Mouse (Mus musculus): Measurements from ENCODE around the gene Mfsd4b5.
"Not testable (repeated sequence)": the region's sequence is repeated elsewhere in the genome, so short reads cannot be mapped to it uniquely, and the experiment has no call there.

The Mfsd4b5 gene

DNA sequence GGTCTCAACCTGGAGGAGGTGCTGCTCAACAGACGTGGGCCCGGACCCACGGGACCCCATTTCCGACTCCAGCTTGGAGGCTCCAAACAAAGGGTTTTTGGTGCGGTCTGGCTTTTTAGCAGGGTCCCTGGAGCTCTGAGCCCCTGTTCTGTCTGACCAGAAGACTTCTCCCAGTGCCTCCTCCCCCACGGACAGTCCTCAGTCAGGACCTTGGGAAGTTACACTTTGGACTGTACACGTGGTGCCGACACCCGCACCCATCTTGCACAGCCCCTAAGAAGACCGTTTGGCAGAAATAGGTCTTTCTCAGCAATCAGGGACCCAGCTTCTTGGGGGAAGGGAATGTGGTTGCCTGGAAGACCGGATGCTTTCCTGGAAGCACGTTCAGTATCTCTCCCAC lies at the start of gene Mfsd4b5:
Mfsd4b5 (minus strand) TSS at position 181 of the 400 bp plus-strand sequence.
- no peak for DNase-seq (ENCODE audit: low read depth, low spot score)

DNA sequence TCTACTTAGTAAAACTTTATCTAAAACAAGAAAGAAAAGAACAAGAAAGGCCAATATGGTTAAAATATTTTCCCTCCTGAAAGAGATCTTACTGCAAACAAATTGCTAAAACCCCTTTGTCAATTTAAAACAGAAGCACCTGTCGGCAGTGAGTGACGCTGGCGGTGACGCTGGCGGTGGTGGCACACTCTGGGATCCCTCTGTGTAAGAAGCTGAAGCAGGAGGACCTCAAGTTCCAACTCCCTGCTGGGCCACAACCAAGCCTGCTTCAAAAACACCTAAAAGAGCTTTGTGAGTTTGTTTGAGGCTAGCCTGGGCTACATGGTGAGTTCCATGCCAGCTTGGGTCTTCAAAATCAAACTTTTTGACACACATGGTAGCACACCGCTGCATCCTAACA lies 48.5 kb upstream of the Mfsd4b5 start:
- DNase-seq (ENCODE audit: low read depth, low spot score), result no peak

DNA sequence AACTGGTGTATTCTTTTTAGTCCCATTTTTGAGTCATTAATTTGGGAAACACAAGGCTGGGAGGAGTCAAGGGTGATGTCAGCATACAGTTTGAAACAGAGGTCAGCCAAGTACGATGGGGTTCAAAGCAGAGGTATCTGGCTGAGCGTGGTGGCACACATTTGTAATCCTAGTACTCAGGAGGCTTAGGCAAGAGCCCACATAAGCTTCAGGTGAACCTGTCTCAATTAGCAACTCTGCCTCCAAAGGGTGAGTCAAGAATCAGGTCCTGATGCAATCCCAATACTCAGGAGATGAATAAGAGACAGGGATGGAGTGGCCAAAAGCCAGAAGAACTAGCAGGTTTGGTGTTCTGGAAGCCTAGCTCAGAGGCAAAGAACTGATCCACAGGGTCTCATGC lies 46.5 kb upstream of the Mfsd4b5 start:
- no peak for DNase-seq (ENCODE audit: low read depth, low spot score)

DNA sequence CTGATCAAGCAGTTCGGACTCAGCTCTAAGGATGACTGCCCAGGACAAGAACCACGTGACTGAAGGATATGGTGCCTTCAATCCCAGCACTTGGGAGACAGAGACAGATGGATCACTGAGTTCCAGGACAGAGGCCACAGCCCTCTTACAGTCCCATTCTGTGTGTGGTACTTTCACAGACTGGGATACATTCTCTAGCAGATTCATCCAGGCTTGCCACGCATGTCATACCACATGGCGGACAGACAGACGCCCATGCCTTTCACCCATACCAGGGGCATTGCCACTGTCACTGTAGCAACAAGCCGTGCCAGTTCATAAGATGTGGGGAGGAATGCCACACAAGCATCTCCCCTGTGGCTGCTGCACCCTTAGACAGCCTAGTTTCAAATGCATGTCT lies 44.3 kb upstream of the Mfsd4b5 start:
- DNase-seq (ENCODE audit: low read depth, low spot score), result no peak

DNA sequence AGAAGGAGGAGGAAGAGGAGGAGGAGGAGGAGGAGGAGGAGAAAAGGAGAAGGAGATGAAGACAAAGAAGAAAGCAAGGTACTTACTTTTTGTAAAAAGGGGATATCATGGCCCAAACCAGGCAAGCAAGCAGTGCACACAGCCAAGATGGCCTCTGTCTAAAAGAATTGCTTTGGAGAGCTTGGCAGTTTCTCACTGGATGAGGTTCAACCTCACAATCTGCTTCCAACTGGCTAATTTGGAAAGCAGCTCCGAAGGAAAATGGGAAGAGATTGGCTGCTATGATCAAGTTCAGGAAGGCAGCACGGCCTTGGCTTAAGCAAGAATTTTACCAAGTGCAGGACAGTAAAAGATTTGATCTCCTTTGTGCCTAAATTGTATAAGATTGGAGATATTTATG lies 43.2 kb upstream of the Mfsd4b5 start:
- no peak for DNase-seq (ENCODE audit: low read depth, low spot score)

DNA sequence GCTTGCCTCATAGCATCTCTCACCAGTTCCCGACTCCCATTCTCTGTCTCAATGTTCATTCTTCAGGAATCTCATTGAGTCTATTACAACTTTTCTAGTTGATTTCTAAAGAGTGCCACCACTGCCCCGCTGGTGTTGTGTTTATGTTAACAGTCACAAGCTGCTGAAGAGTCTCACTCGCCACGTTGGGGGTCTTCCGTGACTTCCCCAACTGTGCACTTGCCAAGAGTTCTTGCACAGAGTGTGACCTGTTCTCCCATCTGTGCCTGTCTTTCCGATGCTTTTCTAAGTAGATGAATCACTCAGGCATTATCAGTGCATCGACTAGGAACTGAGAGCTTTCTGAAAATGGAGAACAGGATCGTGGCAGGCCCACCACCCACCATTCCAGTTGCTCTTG lies 41.6 kb upstream of the Mfsd4b5 start:
- no peak for DNase-seq (ENCODE audit: low read depth, low spot score)

DNA sequence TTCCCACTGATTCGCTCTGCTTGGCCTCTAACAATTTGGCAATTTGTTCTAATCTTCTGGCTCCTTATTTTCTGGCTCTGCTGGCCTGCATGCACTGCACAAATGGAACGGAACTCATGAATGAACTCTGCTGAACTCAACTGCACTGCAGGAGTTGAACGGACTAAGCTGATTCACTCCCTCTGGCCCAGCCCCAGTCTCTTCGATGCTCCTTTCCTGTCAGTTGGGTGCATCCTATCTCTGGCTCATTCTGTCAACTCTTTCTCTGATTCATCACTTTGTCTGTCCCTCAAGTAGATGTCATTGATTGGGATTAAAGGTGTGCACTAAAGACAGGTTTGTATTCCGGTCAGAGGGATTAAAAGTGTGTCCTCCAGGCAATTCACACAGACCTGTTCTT lies 40.1 kb upstream of the Mfsd4b5 start:
- DNase-seq (ENCODE audit: low read depth, low spot score), result no peak

DNA sequence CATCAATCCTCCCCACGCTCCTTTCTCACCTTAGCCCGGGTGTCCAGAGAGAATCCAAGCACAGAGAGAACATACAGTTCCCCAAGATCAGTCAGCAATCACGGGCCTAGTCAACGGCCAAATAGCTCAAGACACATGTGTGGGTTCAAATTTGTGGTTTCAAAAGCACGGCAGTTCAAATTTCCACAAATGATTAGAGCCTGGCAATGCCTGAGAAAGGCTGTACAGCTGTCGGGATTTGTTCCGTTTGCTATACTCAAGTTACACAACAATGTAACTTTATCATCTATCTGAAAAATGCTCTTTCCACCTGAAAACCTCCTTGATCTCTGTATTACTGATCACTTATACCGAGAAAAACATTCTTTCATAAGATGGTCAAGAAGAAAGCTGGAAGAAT lies 39.1 kb upstream of the Mfsd4b5 start:
- DNase-seq (ENCODE audit: low read depth, low spot score), result no peak

DNA sequence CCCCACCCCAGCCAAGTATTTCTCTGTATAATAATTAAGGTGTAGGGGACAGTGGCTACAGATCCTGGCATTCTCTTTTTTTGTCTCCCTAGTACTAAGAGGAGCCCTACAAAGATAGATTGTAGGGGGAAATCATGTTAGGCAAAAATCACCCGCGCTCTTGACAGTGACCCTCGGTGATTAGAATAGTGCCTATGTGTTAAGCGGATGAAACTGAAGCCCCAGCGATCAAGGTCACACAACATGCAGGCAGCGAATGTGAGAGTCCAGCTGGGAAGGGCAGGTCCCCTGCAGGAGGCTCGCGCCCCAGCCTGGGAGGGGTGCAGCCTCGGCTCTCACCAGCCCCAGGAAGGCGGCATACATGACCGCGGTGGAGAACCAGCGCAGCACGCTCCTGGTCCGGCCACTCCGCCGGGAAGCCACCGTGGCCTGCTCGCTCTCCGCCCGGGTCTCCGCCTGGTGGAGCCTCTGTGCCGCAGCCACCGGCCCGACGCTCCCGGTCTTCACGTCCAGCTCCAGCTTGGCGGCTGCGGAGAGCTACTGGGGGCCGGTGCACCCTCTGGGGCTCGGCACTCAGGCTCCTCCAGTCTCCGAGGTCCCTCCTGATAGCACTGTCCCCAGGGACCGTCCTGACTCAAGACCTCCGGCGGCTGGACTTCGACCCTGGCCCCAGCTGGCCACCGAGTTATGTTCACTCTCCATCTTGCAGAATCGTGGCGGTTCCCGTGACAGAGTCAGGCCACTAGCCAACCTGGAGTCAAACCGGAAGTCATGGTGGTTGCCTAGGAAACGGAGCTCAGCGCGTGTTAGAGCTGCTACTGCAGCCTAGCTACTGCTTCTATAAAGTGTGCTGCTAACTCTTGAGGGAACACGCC lies 38.3 kb upstream of the Mfsd4b5 start, which contains the start of gene Mfsd4b1:
Mfsd4b1 (minus strand) TSS at position 715 of the 875 bp plus-strand sequence.
- DNase-seq (ENCODE audit: low read depth, low spot score), result peak; percentile 90

DNA sequence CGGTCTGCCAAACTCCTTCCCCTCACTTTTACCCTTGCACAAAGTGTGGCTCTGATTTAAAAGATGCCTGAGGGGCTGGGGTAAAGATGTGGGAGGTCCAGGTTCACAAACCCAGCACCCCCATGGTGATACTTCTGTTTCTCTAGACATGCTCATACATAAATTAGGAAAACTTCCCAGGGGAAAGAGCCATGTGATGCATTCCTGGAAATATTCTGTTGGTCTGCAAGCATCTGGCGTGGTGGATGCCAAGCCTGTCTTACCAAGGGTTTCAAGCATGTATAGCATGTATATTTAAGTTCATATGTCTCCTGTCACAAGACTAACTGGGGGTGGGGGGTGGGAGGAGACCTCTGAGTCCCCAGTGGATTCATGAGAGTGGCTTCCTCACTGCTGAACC lies 34.0 kb upstream of the Mfsd4b5 start:
- peak; percentile 10 for DNase-seq (ENCODE audit: low read depth, low spot score)

DNA sequence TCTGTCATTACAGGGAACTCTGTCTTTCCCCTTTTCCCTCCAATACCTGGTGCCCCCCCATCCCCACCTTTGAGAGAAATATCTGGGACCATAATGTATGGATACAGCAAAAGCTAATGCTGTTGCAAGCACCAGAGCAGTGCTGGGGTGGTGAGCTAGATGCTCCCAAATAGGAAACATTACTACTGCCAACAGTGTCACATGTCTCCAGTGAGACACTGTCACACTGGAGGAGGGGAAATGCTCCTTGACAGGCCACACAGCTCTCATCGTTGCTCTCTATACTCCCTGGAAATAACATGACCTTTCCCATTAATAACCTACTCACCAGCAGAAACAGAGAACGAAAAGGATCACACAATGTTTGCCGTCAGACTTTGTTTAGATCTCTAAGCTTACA lies 33.0 kb upstream of the Mfsd4b5 start:
- DNase-seq (ENCODE audit: low read depth, low spot score), result no peak

DNA sequence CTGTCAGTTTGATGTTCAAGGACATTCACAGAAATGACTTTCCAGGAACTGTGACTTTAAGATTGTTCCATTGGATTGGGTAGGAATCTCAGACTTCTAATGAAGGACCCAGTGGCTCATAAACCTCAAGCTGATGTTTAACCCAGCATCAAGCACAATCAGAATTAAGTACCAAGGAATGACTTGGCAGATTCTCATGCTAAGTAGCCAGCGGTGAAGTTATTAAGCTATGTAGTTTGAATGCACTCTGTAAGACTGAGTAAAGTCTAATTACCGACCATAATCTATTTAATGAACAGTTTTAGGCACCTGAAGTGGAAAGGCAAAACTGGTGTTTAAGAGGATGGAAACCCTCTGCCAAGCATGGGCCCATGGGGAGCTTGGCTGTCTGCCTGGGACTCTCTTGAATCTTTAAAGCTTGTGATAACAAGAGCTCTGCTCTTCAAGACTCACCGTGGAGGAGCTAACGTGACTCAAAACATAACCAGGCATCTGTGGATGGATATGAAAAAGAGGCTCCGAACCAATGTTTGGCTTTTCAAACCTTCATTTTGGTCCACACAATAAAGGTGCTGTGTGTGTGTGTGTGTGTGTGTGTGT lies 31.9 kb upstream of the Mfsd4b5 start:
- DNase-seq (ENCODE audit: low read depth, low spot score), result no peak

DNA sequence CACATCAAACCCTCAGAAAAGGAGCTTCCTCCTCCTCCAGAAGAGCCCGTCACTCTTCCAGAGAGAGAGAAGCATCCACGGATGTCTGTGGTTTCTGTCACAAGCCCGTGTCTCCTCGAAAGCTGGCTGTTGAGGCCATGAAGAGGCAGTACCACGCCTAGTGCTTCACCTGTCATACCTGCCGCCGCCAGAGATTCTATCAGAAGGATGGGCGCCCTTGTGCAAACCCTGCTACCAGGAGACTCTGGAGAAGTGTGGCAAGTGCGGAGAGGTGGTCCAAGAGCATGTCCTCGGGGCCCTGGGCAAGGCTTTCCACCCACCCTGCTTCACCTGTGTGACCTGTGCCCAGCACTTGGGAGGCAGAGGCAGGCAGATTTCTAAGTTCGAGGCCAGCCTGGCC lies 23.1 kb upstream of the Mfsd4b5 start:
- no peak for DNase-seq (ENCODE audit: low read depth, low spot score)

DNA sequence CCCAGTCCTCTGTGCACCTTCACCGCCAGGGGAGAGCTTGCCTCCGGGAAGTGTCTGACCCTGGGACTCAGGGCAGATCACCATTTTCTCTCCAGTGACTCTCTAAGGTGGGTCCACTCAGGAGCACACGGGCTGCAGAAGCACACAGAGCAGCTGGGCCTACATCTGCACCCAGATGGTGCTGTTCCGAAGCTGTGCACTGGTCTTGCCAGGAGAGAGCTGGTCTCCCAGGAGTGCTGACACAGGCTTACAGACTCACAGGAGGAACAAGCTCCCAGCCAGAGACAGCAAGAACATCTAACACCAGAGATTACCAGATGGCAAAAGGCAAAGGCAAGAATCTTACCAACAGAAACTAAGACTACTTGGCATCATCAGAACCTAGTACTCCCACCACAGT lies 22.4 kb upstream of the Mfsd4b5 start:
- not testable (repeated sequence) for DNase-seq (ENCODE audit: low read depth, low spot score)

DNA sequence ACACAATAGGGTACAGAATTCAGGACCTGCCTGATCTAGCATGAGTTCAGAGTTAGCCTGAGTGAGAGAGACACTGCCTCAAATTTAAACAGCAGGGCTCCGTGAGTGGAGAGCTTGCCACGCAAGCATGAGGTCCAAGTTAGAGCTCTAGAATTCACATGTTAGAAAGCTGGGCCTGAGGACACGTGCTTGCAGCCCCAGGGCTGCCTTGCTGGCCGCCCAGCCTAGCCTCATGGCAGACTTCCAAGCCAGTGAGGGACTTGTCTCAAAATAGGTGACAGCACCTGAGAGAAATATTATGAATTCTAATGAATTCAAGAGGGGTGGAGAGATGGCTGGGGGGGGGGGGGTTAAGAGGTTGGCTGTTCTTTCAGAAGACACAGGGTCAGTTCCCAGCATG lies 21.5 kb upstream of the Mfsd4b5 start:
- DNase-seq (ENCODE audit: low read depth, low spot score), result no peak

DNA sequence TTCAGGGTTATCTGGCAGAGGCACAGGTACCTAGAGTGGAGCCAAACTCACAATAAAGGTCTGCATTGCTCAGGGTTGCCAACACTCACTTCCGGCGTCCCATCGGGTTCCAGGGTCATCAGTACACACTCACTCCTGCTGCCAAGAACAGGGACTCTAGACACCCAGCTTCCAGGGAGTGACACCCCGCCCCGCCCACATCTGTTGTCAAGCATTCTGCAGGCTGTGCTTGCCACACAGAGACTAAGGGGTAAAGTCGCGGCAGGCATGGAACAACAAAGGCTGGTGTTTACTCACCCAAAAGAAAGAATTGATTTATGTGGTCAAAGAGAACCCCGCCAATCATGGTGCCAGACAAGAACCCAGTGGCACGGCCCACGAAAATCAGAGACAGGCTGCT lies 20.5 kb upstream of the Mfsd4b5 start:
- no peak for DNase-seq (ENCODE audit: low read depth, low spot score)

DNA sequence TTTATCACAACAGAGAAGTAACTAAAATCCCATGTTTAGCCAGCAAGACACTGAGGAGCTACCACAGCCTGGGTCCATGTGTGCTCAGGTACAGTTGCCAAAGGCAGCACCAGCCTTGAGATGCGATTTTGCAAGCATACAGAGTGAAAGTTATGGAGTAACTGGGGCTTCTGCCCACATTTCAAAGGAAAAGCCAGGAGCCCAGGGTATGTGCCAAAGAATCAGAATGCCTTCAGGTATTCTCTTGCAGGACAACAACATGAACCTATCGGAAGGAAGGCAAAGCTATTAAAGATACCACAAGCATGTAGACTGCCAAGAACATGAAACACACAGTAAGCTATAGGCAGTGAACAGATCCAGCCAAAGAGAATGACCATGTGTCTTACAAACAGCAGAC lies 14.3 kb upstream of the Mfsd4b5 start:
- no peak for DNase-seq (ENCODE audit: low read depth, low spot score)

DNA sequence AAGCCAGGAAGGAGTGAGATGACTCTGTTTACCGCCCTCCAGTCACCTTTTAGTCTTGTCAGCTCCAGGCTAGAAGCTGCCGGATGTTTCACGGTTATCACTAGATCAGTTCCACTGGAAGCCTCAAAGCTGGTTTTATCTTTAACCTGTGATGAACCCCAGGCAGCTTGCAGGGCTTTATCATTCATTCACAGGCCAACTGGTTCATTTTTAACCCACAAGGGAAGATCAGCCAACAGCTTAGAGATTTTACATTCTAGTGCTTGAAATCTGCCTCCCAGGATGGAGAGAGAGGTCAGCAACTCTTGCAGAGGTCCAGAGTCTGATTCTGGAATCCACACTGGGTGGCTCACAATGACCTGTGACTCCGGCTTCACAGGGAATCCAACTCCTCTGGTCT lies 4.7 kb upstream of the Mfsd4b5 start:
- DNase-seq (ENCODE audit: low read depth, low spot score), result no peak

DNA sequence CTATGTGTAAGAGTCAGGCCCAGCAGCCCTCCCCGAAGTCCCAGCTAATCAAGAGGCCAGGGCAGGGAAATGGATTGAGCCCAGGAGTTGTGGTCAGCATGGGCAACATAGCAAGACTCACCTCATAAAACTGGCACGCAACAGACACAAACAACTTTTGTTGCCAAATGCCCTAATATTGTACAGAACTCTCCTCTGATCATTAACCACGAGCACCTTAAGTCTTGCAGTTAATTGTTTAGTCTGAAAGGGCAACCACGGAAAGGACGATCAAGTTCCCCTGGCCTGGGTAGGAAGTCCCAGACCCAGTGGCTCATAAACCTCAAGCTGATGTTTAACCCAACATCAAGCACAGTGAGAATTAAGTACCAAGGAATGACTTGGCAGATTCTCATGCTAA lies 3.8 kb downstream of the Mfsd4b5 start:
- DNase-seq (ENCODE audit: low read depth, low spot score), result no peak

DNA sequence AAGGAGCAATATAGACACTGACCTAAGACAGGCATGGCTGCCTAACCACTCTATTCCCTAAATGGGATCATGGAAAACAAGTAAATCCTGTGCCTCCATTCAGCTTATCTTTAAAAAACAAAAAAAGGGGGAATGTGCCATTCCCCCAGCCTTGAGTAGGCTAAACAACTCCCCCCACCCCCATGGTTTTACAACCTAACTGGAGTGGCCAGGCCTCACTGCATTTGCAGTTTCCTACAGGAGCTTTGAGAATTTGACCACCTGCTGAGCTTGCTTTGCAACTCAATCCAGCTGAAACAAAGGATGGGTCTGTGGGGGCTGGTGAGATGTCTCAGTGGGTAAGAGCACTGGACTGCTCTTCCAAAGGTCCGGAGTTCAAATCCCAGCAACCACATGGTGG lies 8.2 kb downstream of the Mfsd4b5 start:
- DNase-seq (ENCODE audit: low read depth, low spot score), result no peak

DNA sequence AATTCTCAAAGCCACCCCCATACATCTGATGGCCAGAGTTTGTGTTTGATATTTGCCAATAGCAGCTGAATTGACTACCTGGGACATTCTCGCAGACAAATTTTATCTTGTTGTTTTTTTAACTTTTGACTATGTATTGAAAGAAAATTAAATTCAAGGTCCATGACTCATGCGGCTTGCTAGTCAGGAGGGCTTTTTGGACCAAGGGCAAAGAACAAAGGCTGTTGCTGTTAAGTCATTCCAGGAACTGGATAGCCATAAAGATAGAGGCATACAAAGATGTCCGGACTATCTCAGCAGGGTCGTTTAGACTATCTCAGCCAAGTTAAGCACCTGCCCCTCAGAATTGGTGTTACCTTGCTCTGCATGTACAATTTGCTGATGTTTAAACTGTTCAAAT lies 9.1 kb downstream of the Mfsd4b5 start:
- no peak for DNase-seq (ENCODE audit: low read depth, low spot score)

DNA sequence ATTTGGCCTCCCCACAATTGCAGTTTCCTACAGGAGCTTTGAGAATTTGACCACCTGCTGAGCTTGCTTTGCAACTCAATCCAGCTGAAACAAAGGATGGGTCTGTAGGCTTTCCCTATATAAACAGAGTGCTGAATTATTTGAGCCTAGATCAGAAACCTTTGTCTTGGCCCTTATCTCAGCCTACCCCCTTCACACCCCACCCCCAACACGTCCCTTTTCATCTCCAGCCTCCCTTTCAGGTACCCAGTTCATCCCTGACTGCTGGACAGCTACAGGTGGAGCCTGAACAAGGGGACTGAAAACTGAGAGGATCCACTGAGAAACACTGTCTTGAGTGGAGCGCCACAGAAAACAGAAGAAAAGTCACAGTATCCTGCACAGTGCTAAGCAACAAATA lies 10.7 kb downstream of the Mfsd4b5 start:
- DNase-seq (ENCODE audit: low read depth, low spot score), result no peak

DNA sequence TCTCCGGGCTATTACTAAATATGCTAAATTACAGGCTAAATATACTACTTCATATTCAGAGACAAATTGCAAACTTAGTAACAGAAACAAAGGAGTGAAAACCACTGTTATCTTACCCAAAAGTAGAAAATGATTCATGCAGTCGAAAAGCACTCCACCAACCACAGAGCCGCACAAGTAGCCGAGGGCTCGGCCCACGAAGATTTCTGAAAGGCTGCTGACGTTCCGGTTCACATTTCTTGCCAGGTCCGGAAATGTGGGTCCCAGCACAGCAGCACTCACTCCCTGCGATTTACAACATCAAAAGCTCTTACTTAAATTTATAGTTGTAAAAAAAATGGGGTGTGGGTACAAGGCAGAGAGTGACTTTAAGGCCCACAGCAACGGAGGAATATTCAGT lies 11.5 kb downstream of the Mfsd4b5 start:
- no peak for DNase-seq (ENCODE audit: low read depth, low spot score)

Data from mesoderm, embryonic 11.5 days (tissue).